Mouse (Mus musculus): Measurements from ENCODE around the gene Wfdc17. TPM values are rescaled to one million over a fixed set of nuclear protein-coding genes. Genes with fewer than 3 reads are reported as not detected.

Gene Wfdc17
- total RNA-seq (2021), result not detected
- long read RNA-seq, experiment 1, result 0 reads
- long read RNA-seq, experiment 2, result 0 reads

DNA sequence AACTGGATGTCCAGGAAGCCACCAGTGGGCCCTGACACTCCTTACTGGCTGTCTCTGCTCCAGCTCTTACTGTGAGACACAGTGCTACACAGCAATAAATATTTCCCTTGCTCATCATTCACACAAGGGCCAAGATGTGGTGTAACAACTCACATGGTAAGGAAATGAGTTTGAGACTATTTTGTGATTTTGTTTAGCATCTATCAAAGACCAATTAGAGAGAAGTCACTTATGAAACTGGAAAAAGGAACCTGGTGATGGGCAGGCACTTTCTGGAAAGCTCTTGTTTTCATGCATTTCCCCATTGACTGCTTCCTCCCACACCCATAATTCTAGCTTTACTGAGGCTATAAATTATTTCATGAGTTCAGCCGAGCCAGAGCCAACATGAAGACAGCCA, at the start of gene Wfdc17:
Gene Wfdc17 (plus strand): TSS at position 287 of the 400 bp plus-strand sequence.
- no peak for DNase-seq (ENCODE audit: low spot score in 2 of 2)

GRCm38 (mm10) chr11:83654606-83655005, 49.2 kb upstream of the Wfdc17 start:
- DNase-seq (ENCODE audit: low spot score in 2 of 2), result no peak

DNA sequence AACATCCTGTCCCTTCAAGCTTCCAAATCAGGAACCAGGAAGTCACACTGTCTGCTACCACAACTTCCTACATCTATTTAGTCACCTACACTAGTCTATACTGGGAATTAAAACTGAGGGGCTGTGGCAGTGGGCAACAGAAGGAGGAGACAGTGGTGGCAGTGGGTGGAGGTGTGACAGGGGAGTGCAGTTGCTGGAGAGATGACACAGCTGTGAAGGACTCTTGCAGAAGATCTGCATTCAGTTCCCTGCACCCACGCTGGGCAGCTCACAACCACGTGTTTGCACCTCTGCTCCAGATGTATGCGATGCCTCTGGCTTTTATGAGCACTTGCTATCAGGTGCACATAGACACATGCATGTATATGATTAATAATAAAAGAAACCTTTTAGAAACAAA, 46.3 kb upstream of the Wfdc17 start:
- no peak for DNase-seq (ENCODE audit: low spot score in 2 of 2)

- no peak for DNase-seq (ENCODE audit: low spot score in 2 of 2)
Measured at GRCm38 (mm10) chr11:83658797-83659196, 45.0 kb upstream of the Wfdc17 start.

DNA sequence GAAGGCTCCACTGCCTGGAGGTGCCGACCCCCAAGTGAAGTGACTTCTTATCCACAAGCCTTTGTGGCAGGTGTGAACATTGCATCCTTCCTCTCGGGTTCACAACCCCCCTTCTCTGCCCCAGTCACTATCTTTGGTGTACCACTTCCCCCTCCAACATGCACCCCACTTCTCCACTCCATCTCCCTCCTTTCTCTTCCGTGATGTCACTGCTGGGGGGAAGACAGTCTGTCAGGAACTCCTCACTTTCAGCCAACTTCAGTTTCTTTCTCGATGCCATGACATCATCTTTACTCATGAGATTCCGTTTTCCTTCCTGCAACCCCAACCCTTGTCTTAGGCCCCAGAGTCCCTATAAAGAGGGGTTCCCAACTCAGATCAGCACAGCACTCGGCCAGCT, 41.6 kb upstream of the Wfdc17 start, which contains the start of gene Ccl4:
Gene Ccl4 (plus strand): TSS at position 381 of the 400 bp plus-strand sequence.
- DNase-seq (ENCODE audit: low spot score in 2 of 2), result no peak

- DNase-seq (ENCODE audit: low spot score in 2 of 2), result no peak
Measured at GRCm38 (mm10) chr11:83663532-83663931, 40.3 kb upstream of the Wfdc17 start.

DNA sequence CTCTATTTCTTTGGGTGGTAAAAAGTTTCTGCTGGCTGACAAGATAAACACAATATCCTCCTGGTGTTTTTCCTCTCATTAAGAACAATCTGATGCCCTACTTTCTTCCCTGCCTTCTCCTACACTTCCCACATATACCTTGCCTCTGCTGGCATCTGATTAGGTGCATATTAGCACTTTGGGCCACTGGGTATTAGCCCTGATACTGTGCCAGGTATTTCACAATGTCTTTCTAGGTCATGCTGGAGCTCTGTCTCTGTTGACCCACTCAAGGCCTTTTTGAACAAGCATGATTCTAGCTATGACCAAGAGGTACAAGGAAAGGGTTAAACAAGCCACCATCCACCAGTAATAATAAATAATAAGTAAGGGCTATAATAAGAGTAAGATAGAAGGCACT, 32.0 kb upstream of the Wfdc17 start:
- DNase-seq (ENCODE audit: low spot score in 2 of 2), result no peak

GRCm38 (mm10) chr11:83675665-83676064, 28.1 kb upstream of the Wfdc17 start:
- DNase-seq (ENCODE audit: low spot score in 2 of 2), result no peak

GRCm38 (mm10) chr11:83689918-83690317, 13.9 kb upstream of the Wfdc17 start:
- DNase-seq (ENCODE audit: low spot score in 2 of 2), result no peak

DNA sequence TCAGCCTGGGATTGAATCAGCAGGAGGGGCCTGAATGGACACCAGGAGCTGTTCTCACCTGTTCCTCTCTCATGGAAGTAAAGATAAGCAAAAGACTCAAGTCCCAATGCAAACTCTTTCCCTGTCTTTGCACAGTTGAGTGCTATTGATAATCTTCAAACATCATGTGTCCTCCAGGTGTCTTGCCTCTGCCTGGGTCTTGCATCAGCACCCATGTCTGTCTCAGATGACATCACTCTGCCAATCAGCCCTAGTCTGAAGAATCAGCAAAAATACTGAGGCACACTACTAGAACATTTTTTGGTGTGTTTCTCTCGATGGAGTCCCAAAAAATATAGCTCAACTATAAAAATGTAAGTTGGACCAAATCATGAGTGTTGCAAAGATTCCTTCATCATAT, 11.8 kb upstream of the Wfdc17 start:
- DNase-seq (ENCODE audit: low spot score in 2 of 2), result no peak

GRCm38 (mm10) chr11:83708715-83709114, 4.9 kb downstream of the Wfdc17 start, which contains the start of gene Wfdc18:
TSS of gene Wfdc18 (plus strand) at chr11:83709015.
- no peak for DNase-seq (ENCODE audit: low spot score in 2 of 2)

DNA sequence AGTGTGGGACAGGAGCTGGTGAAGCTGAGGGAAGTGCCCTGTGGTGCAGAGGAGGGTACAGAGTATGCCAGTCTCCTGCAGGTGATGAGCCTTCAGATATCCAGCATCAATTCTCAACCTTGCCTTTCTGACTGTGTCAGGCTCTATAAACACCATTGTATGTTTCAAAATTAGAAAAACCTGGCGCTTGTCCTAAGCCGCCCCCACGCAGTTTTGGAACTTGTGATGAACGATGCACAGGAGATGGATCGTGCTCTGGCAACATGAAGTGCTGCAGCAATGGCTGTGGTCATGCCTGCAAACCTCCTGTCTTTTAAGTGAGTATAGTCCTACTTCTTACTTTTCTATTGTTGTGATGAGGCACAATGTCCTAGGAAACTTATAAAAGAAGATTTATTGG, 5.9 kb downstream of the Wfdc17 start:
- DNase-seq (ENCODE audit: low spot score in 2 of 2), result peak; percentile 23 to 25

GRCm38 (mm10) chr11:83712671-83713070, 8.9 kb downstream of the Wfdc17 start:
- no peak for DNase-seq (ENCODE audit: low spot score in 2 of 2)

- DNase-seq (ENCODE audit: low spot score in 2 of 2), result no peak
Measured at GRCm38 (mm10) chr11:83713925-83714324, 10.1 kb downstream of the Wfdc17 start.

- DNase-seq (ENCODE audit: low spot score in 2 of 2), result no peak
Measured at GRCm38 (mm10) chr11:83717042-83717665, 13.4 kb downstream of the Wfdc17 start.

GRCm38 (mm10) chr11:83720766-83721165, 17.0 kb downstream of the Wfdc17 start:
- no peak for DNase-seq (ENCODE audit: low spot score in 2 of 2)

DNA sequence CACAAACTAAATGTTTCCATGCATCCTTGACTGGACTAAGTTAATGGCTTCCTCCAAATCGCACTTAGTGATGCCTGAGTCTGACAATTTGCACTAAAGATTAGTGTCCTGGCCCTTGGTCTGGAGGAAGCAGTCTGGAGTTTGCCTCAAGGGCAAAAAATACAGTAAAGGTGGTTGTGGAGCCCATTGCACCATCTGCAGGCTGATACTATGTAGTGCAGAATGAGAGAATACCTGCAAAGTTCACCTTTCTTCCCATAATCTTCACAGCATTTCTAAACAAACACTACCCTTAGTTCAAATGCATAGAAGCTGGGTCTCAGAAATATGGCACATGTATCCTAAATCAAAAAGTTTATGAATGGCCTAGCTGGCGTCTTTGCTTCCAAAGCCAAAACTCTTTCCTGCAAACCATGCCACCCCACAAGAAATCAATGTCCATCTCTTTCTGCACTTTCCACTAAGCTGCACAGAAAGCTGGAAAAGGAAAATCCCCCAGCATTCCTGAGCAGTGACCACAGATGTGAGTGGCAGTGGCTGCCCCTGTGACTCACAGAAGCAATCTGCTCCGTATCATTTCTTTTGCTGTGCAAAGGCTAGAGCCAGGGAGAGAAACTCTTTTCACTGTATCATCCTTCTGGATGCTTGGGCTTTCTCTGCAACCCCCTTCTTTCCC, 25.1 kb downstream of the Wfdc17 start:
- DNase-seq (ENCODE audit: low spot score in 2 of 2), result no peak

- no peak for DNase-seq (ENCODE audit: low spot score in 2 of 2)
Measured at GRCm38 (mm10) chr11:83731116-83731515, 27.3 kb downstream of the Wfdc17 start.

DNA sequence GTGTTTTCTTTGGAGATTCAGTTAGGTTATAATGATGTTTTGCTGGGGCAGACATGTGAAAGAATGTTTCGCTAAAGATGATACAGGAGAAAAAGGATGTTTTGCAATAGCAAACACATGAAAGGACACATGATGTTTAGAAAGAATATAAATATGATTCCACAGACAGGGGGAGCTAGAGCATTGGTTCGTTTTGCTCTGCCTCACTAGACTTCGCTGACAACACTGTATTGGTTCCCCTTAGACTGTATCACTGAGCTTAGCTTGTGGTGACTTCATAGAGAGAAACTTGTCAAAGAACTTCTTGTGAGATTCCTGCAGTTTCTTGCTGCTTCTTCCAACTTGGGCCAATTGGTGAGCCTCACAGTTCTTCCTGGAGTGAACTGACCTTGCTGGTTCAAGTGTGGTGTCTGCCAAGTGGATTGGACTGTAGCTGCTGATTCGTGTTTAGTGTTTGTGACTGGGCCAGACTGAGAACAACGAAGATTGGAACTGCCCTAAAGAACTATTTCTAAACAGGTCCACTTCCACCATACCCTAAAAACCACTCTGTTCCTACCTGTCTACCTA, 29.4 kb downstream of the Wfdc17 start:
- DNase-seq (ENCODE audit: low spot score in 2 of 2), result no peak

DNA sequence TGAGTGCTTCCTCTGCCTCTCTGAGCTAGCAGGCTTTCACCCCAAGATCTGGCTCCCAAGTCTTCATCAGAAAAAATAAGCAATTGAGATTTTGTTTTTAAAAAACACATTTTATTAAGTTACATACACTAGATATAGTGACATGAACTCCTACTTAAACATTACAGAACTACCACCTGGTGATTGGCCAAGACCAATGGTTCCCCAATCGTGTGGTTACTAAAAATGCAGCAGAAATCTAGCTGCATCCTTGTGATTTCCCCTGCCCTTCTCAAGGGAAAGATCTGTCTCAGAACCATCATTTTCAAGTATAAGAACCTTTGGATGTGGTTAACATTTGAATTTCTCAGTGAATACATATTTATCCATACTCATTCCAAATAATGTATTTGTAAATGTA, 30.4 kb downstream of the Wfdc17 start:
- no peak for DNase-seq (ENCODE audit: low spot score in 2 of 2)

GRCm38 (mm10) chr11:83735881-83736280, 32.1 kb downstream of the Wfdc17 start:
- no peak for DNase-seq (ENCODE audit: low spot score in 2 of 2)

DNA sequence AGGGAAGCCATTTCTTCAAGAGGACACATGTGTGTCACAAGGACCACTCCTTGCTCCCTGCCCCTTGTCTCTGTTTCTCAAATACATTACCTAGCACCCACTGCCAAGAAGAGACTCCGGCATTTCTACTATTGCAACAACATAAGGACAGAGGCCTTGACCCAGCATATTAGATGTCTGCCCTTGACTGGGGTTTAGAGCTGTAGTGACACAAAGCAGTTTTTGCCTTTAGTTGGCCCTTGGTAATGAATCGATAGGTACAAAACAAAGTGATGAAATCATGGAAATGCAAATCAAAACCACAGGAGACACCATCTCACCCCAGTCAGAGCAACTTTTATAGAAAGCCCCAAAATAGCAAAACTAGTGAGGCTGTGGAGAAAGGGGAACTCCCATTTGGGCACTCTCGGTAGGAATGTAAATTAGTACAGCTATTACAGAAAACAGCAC, 33.3 kb downstream of the Wfdc17 start:
- DNase-seq (ENCODE audit: low spot score in 2 of 2), result no peak
